Mouse (Mus musculus): ENCODE measurements around the gene Podn. TPM values are rescaled to one million over a fixed set of nuclear protein-coding genes. Genes with fewer than 3 reads are reported as not detected.
A peak's percentile ranks its signal among the peaks of the same experiment; 100 is the strongest.

Podn gene
- polyA plus RNA-seq, 1 experiment = 150 TPM

DNA sequence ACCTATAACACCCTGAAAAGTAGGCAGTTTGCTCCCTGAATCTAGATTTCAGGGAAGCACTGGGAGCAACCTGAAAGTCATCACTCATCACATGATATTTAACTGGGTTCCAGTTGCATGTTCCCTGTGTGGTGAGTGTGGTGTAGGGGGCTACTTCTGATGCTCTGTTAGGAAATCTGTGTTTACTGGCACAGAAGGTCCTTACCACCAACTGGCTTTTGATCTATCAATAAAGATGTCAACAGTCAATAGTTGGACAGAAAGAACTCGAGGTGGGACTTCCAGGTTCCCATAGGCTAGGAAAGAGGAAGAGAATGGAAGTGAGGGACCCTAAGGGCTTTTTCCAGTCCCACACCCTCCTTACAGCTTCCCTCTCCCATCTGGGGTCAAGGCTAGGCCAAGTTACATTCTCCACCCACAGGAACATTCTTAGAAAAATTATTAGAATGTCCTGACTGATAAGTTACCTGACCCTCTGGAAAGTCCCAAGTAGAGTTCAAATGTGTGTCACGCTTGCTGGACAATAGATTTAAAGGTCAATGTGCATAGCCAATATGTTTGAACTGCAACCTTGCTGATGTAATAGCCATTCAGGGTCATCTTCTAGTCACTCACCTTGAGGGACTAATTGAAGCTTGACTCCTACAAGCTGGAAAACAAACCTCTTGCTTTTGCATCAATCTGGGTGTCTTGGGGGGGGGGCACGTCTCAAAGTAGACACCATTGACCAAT, 18.9 kb downstream of the Podn start:
- Histone ChIP-seq H3K27me3 (ENCODE audit: control insufficient read depth, insufficient read depth, low read length) (no peaks in the 10 kb centered on the region), H3K27ac (ENCODE audit: insufficient read depth, low read depth, low read length) (no peak overlapping the region), H3K4me3 (ENCODE audit: low read depth, low read length) (no peak overlapping the region), H3K4me1 (ENCODE audit: control insufficient read depth, insufficient read depth, insufficient read length, low read length) (peaks cover 2% of the 10 kb centered on the region; the same call in 1 of the 2 replicates), H3K36me3 (ENCODE audit: control insufficient read depth, insufficient read depth, low read length) (peaks cover 4% of the 10 kb centered on the region; the same call in 1 of the 2 replicates)
- TF ChIP-seq POLR2A (IDR thresholded peaks at IDR 0.05; ENCODE audit: low read depth, low read length) (no peak), CTCF (IDR thresholded peaks at IDR 0.05; ENCODE audit: extremely low read depth, insufficient read length, insufficient replicate concordance, low read depth, low read length) (no peak)
- WGBS = 72% methylated on average over 3 of the region's 3 CpGs

GRCm38 (mm10) chr4:108074204-108074823, 21.9 kb downstream of the Podn start:
- no peaks in the 10 kb centered on the region for H3K27me3 ChIP-seq (ENCODE audit: control insufficient read depth, insufficient read depth, low read length)
- no peak for TF ChIP-seq POLR2A (IDR thresholded peaks at IDR 0.05; ENCODE audit: low read depth, low read length)
- TF ChIP-seq CTCF (IDR thresholded peaks at IDR 0.05; ENCODE audit: extremely low read depth, insufficient read length, insufficient replicate concordance, low read depth, low read length) = no peak
- no peak overlapping the region for H3K4me3 ChIP-seq (ENCODE audit: low read depth, low read length)
- peaks cover 2% of the 10 kb centered on the region; the same call in 1 of the 2 replicates for H3K4me1 ChIP-seq (ENCODE audit: control insufficient read depth, insufficient read depth, insufficient read length, low read length)
- no peak overlapping the region for H3K27ac ChIP-seq (ENCODE audit: insufficient read depth, low read depth, low read length)
- WGBS = 84% methylated on average over 3 of the region's 3 CpGs
- H3K36me3 ChIP-seq (ENCODE audit: control insufficient read depth, insufficient read depth, low read length) = peaks cover 7% of the 10 kb centered on the region

- TF ChIP-seq CTCF (IDR thresholded peaks at IDR 0.05; ENCODE audit: extremely low read depth, insufficient read length, insufficient replicate concordance, low read depth, low read length) = no peak
- no peak for TF ChIP-seq POLR2A (IDR thresholded peaks at IDR 0.05; ENCODE audit: low read depth, low read length)
- H3K36me3 ChIP-seq (ENCODE audit: control insufficient read depth, insufficient read depth, low read length) = peaks cover 16% of the 10 kb centered on the region
- H3K4me3 ChIP-seq (ENCODE audit: low read depth, low read length) = no peak overlapping the region
- no peaks in the 10 kb centered on the region for H3K27me3 ChIP-seq (ENCODE audit: control insufficient read depth, insufficient read depth, low read length)
- H3K4me1 ChIP-seq (ENCODE audit: control insufficient read depth, insufficient read depth, insufficient read length, low read length) = peaks cover 10% of the 10 kb centered on the region; the same call in 1 of the 2 replicates
- 42% methylated on average over 3 of the region's 3 CpGs for whole genome bisulfite sequencing
- H3K27ac ChIP-seq (ENCODE audit: insufficient read depth, low read depth, low read length) = no peak overlapping the region
Observed at GRCm38 (mm10) chr4:108072086-108072485, 24.2 kb downstream of the Podn start.

DNA sequence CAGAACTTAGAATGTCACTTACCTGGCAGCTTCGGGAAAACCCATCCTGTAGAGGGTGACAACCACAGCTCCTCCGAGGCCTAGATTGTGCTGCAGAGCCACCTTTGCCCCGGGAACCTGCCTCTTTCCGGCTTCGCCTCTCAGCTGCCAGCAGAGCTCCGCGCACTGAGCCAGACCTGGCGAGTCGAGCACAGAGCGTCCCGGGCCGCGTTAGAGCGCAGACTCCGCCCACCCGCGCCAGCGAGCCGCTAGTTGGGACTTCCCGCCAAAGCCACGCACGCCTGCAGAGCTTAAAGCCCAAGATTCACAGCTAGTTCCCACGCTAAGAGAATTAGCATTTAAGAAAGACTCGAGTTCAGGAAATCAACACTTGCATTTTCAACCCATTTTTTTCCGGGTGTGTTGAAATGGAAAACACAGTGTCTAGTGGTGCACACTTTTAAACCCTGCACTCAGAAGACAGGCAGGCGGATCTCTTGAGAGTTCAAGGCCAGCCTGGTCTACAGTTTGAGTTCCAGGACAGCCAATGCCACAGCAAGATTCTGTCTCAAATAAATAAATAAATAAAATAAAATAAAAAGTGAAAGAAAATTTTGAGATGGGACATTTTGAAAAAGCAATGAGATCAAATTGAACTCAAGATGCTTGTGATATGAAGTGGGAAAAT, 24.9 kb downstream of the Podn start:
- H3K4me3 ChIP-seq (ENCODE audit: low read depth, low read length) = peak overlapping the region; percentile 62
- H3K27me3 ChIP-seq (ENCODE audit: control insufficient read depth, insufficient read depth, low read length) = no peaks in the 10 kb centered on the region
- TF ChIP-seq CTCF (IDR thresholded peaks at IDR 0.05; ENCODE audit: extremely low read depth, insufficient read length, insufficient replicate concordance, low read depth, low read length) (no peak), POLR2A (IDR thresholded peaks at IDR 0.05; ENCODE audit: low read depth, low read length) (peak; percentile 61; the same call in 1 of the 2 replicates)
- H3K4me1 ChIP-seq (ENCODE audit: control insufficient read depth, insufficient read depth, insufficient read length, low read length) = peaks cover 10% of the 10 kb centered on the region; the same call in 1 of the 2 replicates
- H3K36me3 ChIP-seq (ENCODE audit: control insufficient read depth, insufficient read depth, low read length) = peaks cover 16% of the 10 kb centered on the region
- 2% methylated on average over 26 of the region's 26 CpGs for WGBS
- peak overlapping the region; percentile 60 for H3K27ac ChIP-seq (ENCODE audit: insufficient read depth, low read depth, low read length)

DNA sequence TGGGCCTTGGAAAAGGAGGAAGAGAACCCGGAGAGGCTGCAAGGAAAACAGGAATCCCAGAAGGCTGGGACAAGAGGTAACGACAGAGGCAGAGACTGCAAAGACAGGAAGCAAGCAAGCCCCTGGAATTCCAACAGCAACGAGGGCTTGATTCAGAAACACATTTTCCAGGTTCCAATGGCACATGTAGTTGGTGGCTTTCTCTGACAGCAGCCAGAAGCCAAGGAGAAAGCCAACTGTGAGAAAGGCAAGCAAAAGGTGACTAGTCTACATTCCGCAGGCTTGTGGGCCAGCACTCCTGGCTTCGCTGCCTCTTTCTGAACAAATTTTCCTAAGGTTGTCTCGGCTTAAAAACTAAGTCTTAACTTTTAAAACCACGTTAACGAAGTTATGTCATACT, 25.5 kb downstream of the Podn start:
- H3K4me3 ChIP-seq (ENCODE audit: low read depth, low read length) = peak overlapping the region; percentile 62
- peak overlapping the region; percentile 60 for H3K27ac ChIP-seq (ENCODE audit: insufficient read depth, low read depth, low read length)
- WGBS = 2% methylated on average over 8 of the region's 8 CpGs

DNA sequence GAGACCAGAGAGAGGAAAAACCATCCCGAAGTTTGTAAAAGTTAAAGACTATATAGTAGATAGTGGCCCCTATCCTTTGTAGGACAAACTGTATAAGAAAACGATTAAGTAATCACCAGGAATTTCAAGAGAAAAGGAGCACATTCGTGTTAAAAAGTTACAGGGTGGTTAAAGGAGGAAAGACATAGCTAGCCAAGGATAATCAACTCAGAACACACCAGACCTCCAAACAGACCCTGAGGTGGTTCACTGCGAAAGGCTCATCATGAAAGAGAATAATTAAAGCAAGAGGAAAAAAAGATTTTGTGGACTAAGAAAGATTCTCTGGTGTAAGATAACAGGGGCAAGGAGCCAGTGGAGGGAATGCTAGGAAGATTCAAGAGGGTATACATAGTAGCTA, 26.0 kb downstream of the Podn start:
- no peaks in the 10 kb centered on the region for H3K27me3 ChIP-seq (ENCODE audit: control insufficient read depth, insufficient read depth, low read length)
- H3K4me3 ChIP-seq (ENCODE audit: low read depth, low read length) = peak overlapping the region; percentile 62
- H3K27ac ChIP-seq (ENCODE audit: insufficient read depth, low read depth, low read length) = peak overlapping the region; percentile 60
- TF ChIP-seq POLR2A (IDR thresholded peaks at IDR 0.05; ENCODE audit: low read depth, low read length) = no peak
- peaks cover 14% of the 10 kb centered on the region; the same call in 1 of the 2 replicates for H3K4me1 ChIP-seq (ENCODE audit: control insufficient read depth, insufficient read depth, insufficient read length, low read length)
- peaks cover 20% of the 10 kb centered on the region for H3K36me3 ChIP-seq (ENCODE audit: control insufficient read depth, insufficient read depth, low read length)
- WGBS = 24% methylated on average over 4 of the region's 4 CpGs

More for the DNA sequence above, 25.5 kb downstream of the Podn start:
- Histone ChIP-seq H3K4me1 (ENCODE audit: control insufficient read depth, insufficient read depth, insufficient read length, low read length) (peaks cover 13% of the 10 kb centered on the region; the same call in 1 of the 2 replicates), H3K36me3 (ENCODE audit: control insufficient read depth, insufficient read depth, low read length) (peaks cover 20% of the 10 kb centered on the region), H3K27me3 (ENCODE audit: control insufficient read depth, insufficient read depth, low read length) (no peaks in the 10 kb centered on the region)
- TF ChIP-seq POLR2A (IDR thresholded peaks at IDR 0.05; ENCODE audit: low read depth, low read length) = no peak

GRCm38 (mm10) chr4:108068081-108068480, 28.2 kb downstream of the Podn start:
- H3K27me3 ChIP-seq (ENCODE audit: control insufficient read depth, insufficient read depth, low read length) = no peaks in the 10 kb centered on the region
- H3K36me3 ChIP-seq (ENCODE audit: control insufficient read depth, insufficient read depth, low read length) = peaks cover 27% of the 10 kb centered on the region
- TF ChIP-seq CTCF (IDR thresholded peaks at IDR 0.05; ENCODE audit: extremely low read depth, insufficient read length, insufficient replicate concordance, low read depth, low read length) (no peak), POLR2A (IDR thresholded peaks at IDR 0.05; ENCODE audit: low read depth, low read length) (no peak)
- WGBS = 19% methylated on average over 2 of the region's 2 CpGs
- H3K4me1 ChIP-seq (ENCODE audit: control insufficient read depth, insufficient read depth, insufficient read length, low read length) = peaks cover 21% of the 10 kb centered on the region
- no peak overlapping the region for H3K4me3 ChIP-seq (ENCODE audit: low read depth, low read length)
- peak overlapping the region; percentile 96 for H3K27ac ChIP-seq (ENCODE audit: insufficient read depth, low read depth, low read length)
